Mouse (Mus musculus): Measurements from ENCODE around the gene Cbll1. TPM values are rescaled to one million over a fixed set of nuclear protein-coding genes. Genes with fewer than 3 reads are reported as not detected.
A peak's percentile ranks its signal among the peaks of the same experiment; 100 is the strongest.
"Not testable (repeated sequence)": the region's sequence is repeated elsewhere in the genome, so short reads cannot be mapped to it uniquely, and the experiment has no call there.

Cbll1 gene
- total RNA-seq, 2 experiments from 2014 or later, result 22.2 to 24.1 TPM

DNA sequence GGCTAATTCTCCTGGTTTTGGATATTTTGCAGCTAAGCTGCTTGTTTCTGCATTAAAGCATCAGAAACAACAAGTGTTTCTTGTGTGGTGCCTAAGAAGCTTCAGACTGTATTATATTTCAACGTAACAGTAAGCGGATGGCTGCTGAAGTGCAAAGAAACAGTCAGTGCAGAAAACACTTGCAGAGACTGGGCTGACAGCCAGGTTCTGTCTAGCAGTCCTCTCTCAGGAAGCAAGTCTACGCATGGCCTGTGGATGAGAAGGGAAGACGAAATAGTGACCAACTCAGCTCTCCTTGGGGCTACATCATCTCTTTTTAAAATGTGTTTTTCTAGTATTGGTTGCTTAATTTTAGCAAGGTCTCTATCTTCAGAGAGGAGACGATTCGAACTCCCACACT is 20.7 kb upstream of the Cbll1 start:
- Histone ChIP-seq H3K4me3 (no peak overlapping the region), H3K27ac (peak overlapping the region; percentile 15; the same call in 1 of the 2 replicates)
- no peak for TF ChIP-seq CTCF (IDR thresholded peaks at IDR 0.05)
- intact Hi-C loops (cut with DNase I), result no loop called here
- no peak for DNase-seq (ENCODE audit: extremely low spot score in 1 of 2, low spot score in 2 of 2)

DNA sequence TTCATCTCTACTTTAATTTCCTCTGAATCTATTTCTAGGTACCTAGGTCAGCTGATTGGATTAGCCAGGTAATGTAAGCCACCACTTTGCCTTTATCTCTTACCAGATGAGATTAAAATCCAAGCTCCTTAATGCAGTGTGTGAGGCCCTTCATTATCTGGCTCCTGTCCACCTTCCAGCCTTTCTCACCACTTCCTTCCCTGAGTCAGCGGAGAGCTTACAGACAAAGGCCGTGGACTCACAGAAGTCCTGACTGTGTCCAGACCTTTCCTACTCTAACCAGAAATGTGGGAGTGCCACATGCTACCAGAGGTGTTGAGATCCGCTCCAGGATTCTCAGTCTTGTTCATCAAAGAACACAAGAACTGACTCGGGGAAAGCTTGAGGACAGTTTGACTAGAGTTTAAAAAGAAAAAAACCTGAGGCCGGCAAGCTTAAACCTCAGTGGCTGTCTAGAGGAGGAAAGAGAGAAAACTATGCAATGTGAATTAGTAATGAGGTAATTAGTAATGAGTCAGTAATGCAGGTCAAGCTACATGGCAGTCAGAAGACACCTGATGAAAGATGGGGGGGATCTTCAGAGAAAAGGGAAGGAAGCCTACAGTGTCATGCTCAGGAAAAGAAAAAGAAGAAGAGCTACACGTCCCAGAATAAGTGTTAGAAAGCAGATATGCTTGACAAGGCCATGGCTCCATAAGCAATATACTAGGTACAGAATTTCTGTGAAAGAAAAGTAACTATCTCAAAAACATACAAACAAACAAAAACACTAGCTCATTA is 14.5 kb upstream of the Cbll1 start:
- intact Hi-C loops (cut with DNase I), result no loop called here
- no peak for TF ChIP-seq CTCF (IDR thresholded peaks at IDR 0.05)
- Histone ChIP-seq H3K27ac (no peak overlapping the region), H3K4me3 (no peak overlapping the region)
- DNase-seq (ENCODE audit: extremely low spot score in 1 of 2, low spot score in 2 of 2), result no peak

DNA sequence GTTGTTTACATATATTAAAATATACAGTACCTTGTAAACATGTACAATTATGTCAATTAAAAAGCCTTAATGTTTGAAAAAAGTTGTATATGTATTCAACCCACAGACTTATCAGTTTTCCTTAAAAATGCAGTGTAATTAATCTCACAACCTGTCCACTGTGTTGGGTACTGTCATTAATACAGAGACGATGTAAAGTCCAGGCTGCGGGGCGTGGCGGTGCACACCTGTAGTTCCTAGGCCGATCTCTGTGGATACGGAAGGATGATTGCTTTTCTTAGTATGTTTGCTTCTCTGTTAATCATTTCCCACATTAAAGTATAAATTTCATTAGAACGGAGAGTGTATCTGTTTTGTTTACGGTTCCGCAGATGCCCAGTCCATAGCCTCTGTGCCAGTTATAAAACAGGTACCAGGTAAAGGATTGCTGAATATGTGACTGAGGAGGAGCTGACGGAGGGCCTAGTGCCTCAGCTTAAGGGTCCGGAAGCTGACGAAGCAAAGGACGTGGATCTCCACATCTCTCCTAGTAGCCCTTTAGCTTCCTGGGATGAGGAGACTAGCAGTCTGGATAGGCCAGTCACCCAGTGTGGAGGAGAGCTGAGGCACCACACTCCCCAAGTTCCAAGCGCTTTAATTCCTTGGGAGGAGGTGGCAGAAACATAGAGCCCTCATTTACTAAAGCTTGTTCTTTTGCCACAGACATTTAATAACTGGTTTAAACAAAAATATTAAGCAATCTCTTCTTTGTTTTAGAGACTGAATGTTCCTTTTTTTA is 13.4 kb upstream of the Cbll1 start:
- no peak for DNase-seq (ENCODE audit: extremely low spot score in 1 of 2, low spot score in 2 of 2)
- no peak for TF ChIP-seq CTCF (IDR thresholded peaks at IDR 0.05)
- no peak overlapping the region for H3K4me3 ChIP-seq
- intact Hi-C loops (cut with DNase I), result no loop called here
- H3K27ac ChIP-seq, result no peak overlapping the region

DNA sequence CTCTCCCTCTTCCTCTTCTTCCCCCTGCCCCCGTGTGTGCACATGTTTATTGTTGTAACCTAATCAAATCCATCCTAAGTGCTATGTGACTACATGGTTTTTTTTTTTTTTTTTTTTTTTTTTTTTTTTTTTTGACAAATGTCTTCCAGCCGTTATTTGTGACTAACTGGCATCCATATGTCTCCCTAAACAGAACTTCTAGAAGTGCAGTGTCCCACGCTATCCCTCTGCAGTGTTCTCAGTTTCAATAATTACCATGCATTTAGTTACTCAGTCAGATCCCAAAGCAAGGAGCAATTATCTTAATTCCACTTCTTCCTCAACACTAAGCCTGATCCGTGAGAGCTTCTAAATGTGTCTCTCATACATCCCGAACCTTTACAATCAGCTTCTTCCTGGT is 11.8 kb upstream of the Cbll1 start:
- intact Hi-C loops (cut with DNase I), result no loop called here
- TF ChIP-seq CTCF (IDR thresholded peaks at IDR 0.05), result no peak
- DNase-seq (ENCODE audit: extremely low spot score in 1 of 2, low spot score in 2 of 2), result no peak

DNA sequence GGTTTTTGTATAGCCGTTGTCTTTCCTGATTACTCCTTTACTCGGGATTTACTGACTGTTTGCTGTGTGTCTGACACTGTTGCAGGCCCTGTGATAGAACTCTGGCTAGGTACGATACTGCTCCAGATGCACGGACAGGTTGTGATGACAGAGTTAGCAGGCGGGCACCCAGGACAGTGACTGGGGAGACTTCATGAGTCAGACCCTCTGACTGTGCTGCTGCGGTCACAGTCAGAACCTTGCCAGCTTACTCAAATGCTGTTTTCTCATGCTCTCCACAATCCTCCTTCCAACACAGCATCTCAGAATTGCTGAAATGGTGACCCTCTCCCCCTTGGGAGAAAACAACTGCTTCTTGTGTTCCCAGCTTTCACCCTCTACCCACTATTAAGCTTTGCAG is 9.1 kb upstream of the Cbll1 start:
- no peak for DNase-seq (ENCODE audit: extremely low spot score in 1 of 2, low spot score in 2 of 2)
- intact Hi-C loops (cut with DNase I), result loop anchor here (2.0 to 10.0 kb wide), 4 partner anchors 134 to 418 kb away; partner anchors contain the start of genes Cog5, Dus4l and Gpr22
- no peak for TF ChIP-seq CTCF (IDR thresholded peaks at IDR 0.05)
- Histone ChIP-seq H3K4me3 (no peak overlapping the region), H3K27ac (no peak overlapping the region)

More for the DNA sequence above, 11.8 kb upstream of the Cbll1 start:
- Histone ChIP-seq H3K4me3 (no peak overlapping the region), H3K27ac (no peak overlapping the region)

DNA sequence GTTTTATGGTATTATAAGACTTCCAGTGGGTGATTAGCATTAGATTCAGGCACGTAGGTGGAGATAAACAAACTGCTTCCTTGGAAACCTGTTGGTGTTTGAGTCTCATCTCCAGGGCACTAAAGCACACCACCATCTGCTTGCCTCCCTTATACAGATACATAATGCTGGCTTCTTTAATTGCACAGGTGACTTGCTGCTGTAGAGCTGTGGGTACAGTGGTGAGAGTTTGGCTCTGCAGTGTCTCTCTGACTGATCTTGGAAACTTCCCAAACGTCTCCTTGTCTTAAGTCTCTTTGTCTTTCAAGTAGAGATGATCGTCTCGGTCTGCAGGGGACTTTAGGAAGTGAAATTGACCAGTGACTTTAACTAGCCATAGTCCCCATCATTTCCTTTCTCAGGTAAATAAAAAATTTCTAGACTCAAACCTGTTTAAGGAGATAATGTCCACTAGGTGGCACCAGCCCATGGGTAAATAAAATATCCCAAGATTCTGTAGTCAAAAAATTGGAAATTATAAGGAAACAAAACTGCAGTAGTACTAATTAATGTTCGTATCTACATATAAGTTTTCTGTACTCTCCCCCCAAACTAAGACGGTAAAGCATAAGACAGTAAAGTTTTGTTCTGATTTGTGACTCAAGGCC is 8.4 kb upstream of the Cbll1 start:
- intact Hi-C loops (cut with DNase I), result loop anchor here (2.0 to 10.0 kb wide), 4 partner anchors 133 to 419 kb away; partner anchors contain the start of genes Cog5, Dus4l and Gpr22
- H3K27ac ChIP-seq, result no peak overlapping the region
- H3K4me3 ChIP-seq, result no peak overlapping the region
- peak; percentile 76 for TF ChIP-seq CTCF (IDR thresholded peaks at IDR 0.05)
- no peak for DNase-seq (ENCODE audit: extremely low spot score in 1 of 2, low spot score in 2 of 2)

DNA sequence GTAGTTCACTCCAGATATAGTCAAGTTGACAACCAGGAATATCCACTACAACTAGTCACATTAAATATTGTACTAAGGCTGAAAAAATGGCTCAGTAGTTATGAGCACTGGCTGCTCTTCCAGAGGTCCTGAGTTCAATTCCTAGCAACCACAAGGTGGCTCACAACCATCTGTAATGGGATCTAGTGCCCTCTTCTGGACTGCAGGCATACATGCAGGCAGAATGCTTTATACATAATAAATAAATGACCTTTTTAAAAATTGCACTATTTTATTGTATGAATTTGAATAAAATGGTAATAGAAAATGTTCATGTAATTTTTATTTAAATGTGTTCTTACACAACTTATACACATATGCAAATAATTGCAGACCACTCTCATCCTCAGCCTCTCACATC is 3.8 kb upstream of the Cbll1 start:
- Histone ChIP-seq H3K4me3 (no peak overlapping the region), H3K27ac (no peak overlapping the region)
- DNase-seq (ENCODE audit: extremely low spot score in 1 of 2, low spot score in 2 of 2), result no peak
- intact Hi-C loops (cut with DNase I), result loop anchor here (5.0 to 10.0 kb wide), 2 partner anchors 124 to 128 kb away; no protein-coding TSS in a partner anchor
- TF ChIP-seq CTCF (IDR thresholded peaks at IDR 0.05), result peak; percentile 47

DNA sequence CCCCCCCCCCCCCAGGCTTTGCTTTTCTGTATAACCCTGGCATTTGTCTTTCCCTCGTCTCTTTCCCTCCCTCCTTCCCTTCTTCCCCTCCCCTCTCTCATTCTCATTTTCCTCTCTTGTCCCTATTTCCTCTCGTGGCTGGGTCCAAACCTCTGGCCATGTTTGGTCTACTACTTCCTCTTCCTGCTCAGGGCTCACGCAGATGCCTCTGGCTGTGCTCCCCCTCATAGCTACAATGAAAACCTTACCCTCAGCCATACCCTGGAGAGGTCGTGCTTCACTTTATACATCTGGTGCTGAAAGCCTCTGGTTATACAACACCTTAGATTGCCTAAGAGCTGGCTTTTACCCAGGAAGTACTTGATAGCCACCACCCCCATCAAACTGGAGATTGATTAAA is 1.9 kb upstream of the Cbll1 start:
- Histone ChIP-seq H3K4me3 (no peak overlapping the region), H3K27ac (no peak overlapping the region)
- no peak for DNase-seq (ENCODE audit: extremely low spot score in 1 of 2, low spot score in 2 of 2)
- TF ChIP-seq CTCF (IDR thresholded peaks at IDR 0.05), result no peak
- intact Hi-C loops (cut with DNase I), result loop anchor here (5.0 to 10.0 kb wide), 2 partner anchors 126 kb away; no protein-coding TSS in a partner anchor

DNA sequence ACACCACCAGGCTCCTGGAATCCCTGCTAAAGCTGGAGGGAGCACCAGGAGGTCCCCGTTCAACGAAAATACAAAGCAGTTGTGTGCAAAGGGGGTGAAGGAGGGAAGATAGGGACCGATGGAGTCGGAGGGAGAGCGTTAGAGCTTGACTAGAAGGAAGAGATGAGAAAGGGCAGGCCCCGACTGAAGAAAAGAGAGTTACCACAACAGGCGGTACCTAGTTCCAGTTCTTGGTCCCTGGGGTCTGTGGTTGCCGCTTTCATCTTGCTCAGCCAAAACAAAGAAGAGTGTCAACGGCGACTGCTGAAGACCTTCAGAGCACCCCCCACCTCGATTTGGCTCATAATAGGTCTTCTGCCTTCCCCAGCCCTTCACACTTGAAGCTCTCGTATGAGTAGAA is 780 bp upstream of the Cbll1 start:
- Histone ChIP-seq H3K27ac (peak overlapping the region; percentile 99), H3K4me3 (peak overlapping the region; percentile 81)
- DNase-seq (ENCODE audit: extremely low spot score in 1 of 2, low spot score in 2 of 2), result no peak
- intact Hi-C loops (cut with DNase I), result loop anchor here (5.0 to 10.0 kb wide), 2 partner anchors 125 to 127 kb away; no protein-coding TSS in a partner anchor
- TF ChIP-seq CTCF (IDR thresholded peaks at IDR 0.05), result no peak

DNA sequence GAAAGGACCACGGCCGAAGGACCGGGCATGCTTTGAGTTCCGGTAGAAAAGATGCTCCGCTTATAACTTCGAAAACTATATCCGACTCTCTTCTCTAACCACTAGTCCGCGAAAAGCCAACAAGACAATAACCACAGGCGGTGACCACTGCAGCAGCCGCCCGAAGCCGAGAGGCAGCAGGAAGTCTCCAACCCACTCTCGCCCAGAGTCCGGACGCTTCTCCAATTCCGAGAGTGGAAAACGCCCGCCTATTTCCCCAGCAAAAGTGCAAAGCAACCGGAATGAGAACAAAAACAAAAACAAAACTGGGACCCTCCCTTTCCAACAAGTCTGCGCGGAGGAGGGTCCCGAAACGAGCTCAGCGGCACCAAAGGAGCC is 491 bp downstream of the Cbll1 start:
- no peak for DNase-seq (ENCODE audit: extremely low spot score in 1 of 2, low spot score in 2 of 2)
- Histone ChIP-seq H3K4me3 (peak overlapping the region; percentile 81), H3K27ac (peak overlapping the region; percentile 99)
- no peak for TF ChIP-seq CTCF (IDR thresholded peaks at IDR 0.05)
- intact Hi-C loops (cut with DNase I), result no loop called here

DNA sequence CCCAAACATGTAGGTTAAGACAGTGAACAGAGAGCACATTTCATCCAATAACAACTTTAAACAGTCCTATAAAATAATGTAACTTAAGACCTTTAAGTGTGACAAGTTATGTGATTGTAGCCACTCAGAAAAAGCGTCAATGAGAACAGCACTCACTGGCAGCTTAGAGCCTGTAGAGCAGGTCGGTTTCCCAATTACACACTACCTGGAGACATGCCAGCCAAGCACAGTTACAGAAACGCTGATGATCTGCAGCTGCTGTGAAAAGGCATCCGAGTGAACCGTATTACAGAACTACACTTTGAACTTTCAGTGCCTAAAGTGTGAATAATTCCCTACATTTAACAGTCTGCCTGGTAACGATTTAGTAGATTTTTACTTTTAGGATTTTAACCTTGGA is 13.0 kb downstream of the Cbll1 start:
- TF ChIP-seq CTCF (IDR thresholded peaks at IDR 0.05), result no peak
- intact Hi-C loops (cut with DNase I), result no loop called here
- Histone ChIP-seq H3K27ac (no peak overlapping the region), H3K4me3 (no peak overlapping the region)
- no peak for DNase-seq (ENCODE audit: extremely low spot score in 1 of 2, low spot score in 2 of 2)

DNA sequence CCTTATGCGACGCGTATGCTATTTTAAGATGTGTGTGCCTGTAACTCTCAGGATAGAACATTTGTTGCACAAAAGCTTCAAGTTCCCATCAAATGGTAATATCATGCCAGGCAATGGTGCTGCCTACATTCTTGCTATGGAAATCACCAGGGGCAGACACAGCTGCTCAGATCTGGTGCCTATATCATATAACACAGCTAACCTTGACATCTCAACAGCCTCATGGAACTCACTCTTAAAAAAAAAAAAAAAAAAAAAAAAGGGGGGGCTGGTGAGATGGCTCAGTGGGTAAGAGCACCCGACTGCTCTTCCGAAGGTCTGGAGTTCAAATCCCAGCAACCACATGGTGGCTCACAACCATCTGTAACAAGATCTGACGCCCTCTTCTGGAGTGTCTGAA is 21.2 kb downstream of the Cbll1 start:
- H3K27ac ChIP-seq; H3K4me3 ChIP-seq; intact Hi-C loops (cut with DNase I); DNase-seq (ENCODE audit: extremely low spot score in 1 of 2, low spot score in 2 of 2): not testable (repeated sequence)
